Mouse (Mus musculus) kidney, embryonic 14.5 days (tissue): ENCODE measurements at regions not wholly inside any gene's neighbourhood (a gene's known extent, or its start where the extent isn't known, plus 50 kb on each side); places are given as distances from the start of the nearest gene placed in this dataset.

Experiments
- ATAC-seq: fragments of 200-750 bp; cut with Nextera tagmentation; 2 replicates; pipeline ENCODE4 v1.8.0; 2017; ENCODE audit warnings: moderate number of reproducible peaks, mild to moderate bottlenecking, moderate TSS enrichment, moderate library complexity; ENCODE audit not compliant: low FRiP score, low TSS enrichment
- H3K27ac ChIP-seq: fragments of 300-500 bp; sonication (generic); 2 replicates; pipeline ENCODE4 v1.5.1; 2014; ENCODE audit warnings: low read depth, mild to moderate bottlenecking, low read length, moderate library complexity, mixed read lengths
- H3K27me3 ChIP-seq: fragments of 300-500 bp; sonication (generic); 2 replicates; pipeline ENCODE4 v1.6.1; 2014; ENCODE audit warnings: mild to moderate bottlenecking, low read length; ENCODE audit not compliant: control insufficient read depth, insufficient read depth
- H3K36me3 ChIP-seq: fragments of 300-500 bp; sonication (generic); 2 replicates; pipeline ENCODE4 v1.6.1; 2014; ENCODE audit warnings: low read length, mixed read lengths; ENCODE audit not compliant: control insufficient read depth, insufficient read depth
- H3K4me1 ChIP-seq: fragments of 300-500 bp; sonication (generic); 2 replicates; pipeline ENCODE4 v1.6.1; 2014; ENCODE audit warnings: low read length, mixed read lengths; ENCODE audit not compliant: control insufficient read depth, insufficient read depth
- H3K4me2 ChIP-seq: fragments of 300-500 bp; sonication (generic); replicated peaks from 2 replicates; pipeline ENCODE4 v1.6.1; 2014; ENCODE audit warnings: low read depth, mild to moderate bottlenecking, low read length
- H3K4me3 ChIP-seq: fragments of 300-500 bp; sonication (generic); 2 replicates; pipeline ENCODE4 v1.5.1; 2014; ENCODE audit warnings: mild to moderate bottlenecking, low read length
- H3K9ac ChIP-seq: fragments of 300-500 bp; sonication (generic); 2 replicates; pipeline ENCODE4 v1.6.1; 2014; ENCODE audit warnings: low read depth, mild to moderate bottlenecking, low read length, moderate library complexity
- H3K9me3 ChIP-seq: fragments of 300-500 bp; sonication (generic); 2 replicates; pipeline ENCODE4 v1.6.1; 2016; ENCODE audit warnings: low read length; ENCODE audit not compliant: control insufficient read depth
- WGBS: fragments of 180-500 bp; shearing (Covaris S2); extraction: QIAGEN DNeasy Blood & Tissue Kit; methylation state at CpG from one replicate; pipeline ENCODE4 v1.1.7; 2014; 5-methylcytosine and 5-hydroxymethylcytosine counted together

GRCm38 (mm10) chr12:7192591-7192990, 784.9 kb upstream of the Apob start:
- no peak overlapping the region for H3K4me2 ChIP-seq
- H3K36me3 ChIP-seq: no peaks in the 10 kb centered on the region
- no peaks in the 10 kb centered on the region for H3K27me3 ChIP-seq
- no peaks in the 10 kb centered on the region for H3K4me1 ChIP-seq
- no peak for ATAC-seq
- WGBS: 74% methylated on average over 3 of the region's 3 CpGs
- no peak overlapping the region for H3K9ac ChIP-seq
- H3K4me3 ChIP-seq: no peak overlapping the region
- H3K9me3 ChIP-seq: no peaks in the 10 kb centered on the region
- H3K27ac ChIP-seq: no peak overlapping the region

GRCm38 (mm10) chr12:7198098-7198497, 779.4 kb upstream of the Apob start:
- Histone ChIP-seq H3K4me2 (no peak overlapping the region), H3K4me3 (no peak overlapping the region), H3K9ac (no peak overlapping the region), H3K4me1 (no peaks in the 10 kb centered on the region), H3K36me3 (no peaks in the 10 kb centered on the region), H3K27ac (no peak overlapping the region), H3K27me3 (no peaks in the 10 kb centered on the region), H3K9me3 (no peaks in the 10 kb centered on the region)
- no peak for ATAC-seq

- Histone ChIP-seq H3K4me2 (no peak overlapping the region), H3K27ac (no peak overlapping the region), H3K36me3 (no peaks in the 10 kb centered on the region), H3K9me3 (no peaks in the 10 kb centered on the region), H3K27me3 (no peaks in the 10 kb centered on the region), H3K4me1 (no peaks in the 10 kb centered on the region), H3K4me3 (no peak overlapping the region), H3K9ac (no peak overlapping the region)
- 94% methylated on average over 1 of the region's 1 CpGs for WGBS
- ATAC-seq: no peak
These were observed 776.6 kb upstream of the Apob start for GRCm38 (mm10) chr12:7200879-7201278.

- Histone ChIP-seq H3K27ac (no peak overlapping the region), H3K36me3 (no peaks in the 10 kb centered on the region), H3K4me2 (no peak overlapping the region), H3K9ac (no peak overlapping the region), H3K9me3 (no peaks in the 10 kb centered on the region), H3K4me1 (no peaks in the 10 kb centered on the region), H3K27me3 (no peaks in the 10 kb centered on the region), H3K4me3 (no peak overlapping the region)
- ATAC-seq: no peak
- 73% methylated on average over 6 of the region's 6 CpGs for WGBS
These were observed 761.8 kb upstream of the Apob start for GRCm38 (mm10) chr12:7215686-7216085.

- H3K4me2 ChIP-seq: no peak overlapping the region
- no peak for ATAC-seq
- no peaks in the 10 kb centered on the region for H3K27me3 ChIP-seq
- H3K4me1 ChIP-seq: no peaks in the 10 kb centered on the region
- 53% methylated on average over 3 of the region's 3 CpGs for WGBS
- H3K36me3 ChIP-seq: no peaks in the 10 kb centered on the region
- no peaks in the 10 kb centered on the region for H3K9me3 ChIP-seq
- H3K9ac ChIP-seq: no peak overlapping the region
- no peak overlapping the region for H3K4me3 ChIP-seq
- H3K27ac ChIP-seq: no peak overlapping the region
These were observed 759.9 kb upstream of the Apob start for GRCm38 (mm10) chr12:7217499-7217898.

- no peak overlapping the region for H3K4me2 ChIP-seq
- no peak overlapping the region for H3K27ac ChIP-seq
- H3K36me3 ChIP-seq: no peaks in the 10 kb centered on the region
- H3K27me3 ChIP-seq: no peaks in the 10 kb centered on the region
- ATAC-seq: no peak
- H3K4me1 ChIP-seq: no peaks in the 10 kb centered on the region
- no peak overlapping the region for H3K9ac ChIP-seq
- H3K4me3 ChIP-seq: no peak overlapping the region
- 75% methylated on average over 2 of the region's 2 CpGs for WGBS
- no peaks in the 10 kb centered on the region for H3K9me3 ChIP-seq
These were observed 749.3 kb upstream of the Apob start for GRCm38 (mm10) chr12:7228124-7228523.

GRCm38 (mm10) chr12:7228541-7229225, 748.8 kb upstream of the Apob start:
- Histone ChIP-seq H3K4me3 (no peak overlapping the region), H3K9ac (no peak overlapping the region), H3K4me1 (no peaks in the 10 kb centered on the region), H3K4me2 (no peak overlapping the region), H3K27ac (no peak overlapping the region), H3K9me3 (no peaks in the 10 kb centered on the region), H3K27me3 (no peaks in the 10 kb centered on the region), H3K36me3 (no peaks in the 10 kb centered on the region)
- 59% methylated on average over 9 of the region's 9 CpGs for WGBS
- ATAC-seq: no peak

- no peak overlapping the region for H3K9ac ChIP-seq
- H3K27me3 ChIP-seq: no peaks in the 10 kb centered on the region
- H3K4me3 ChIP-seq: no peak overlapping the region
- H3K4me1 ChIP-seq: no peaks in the 10 kb centered on the region
- ATAC-seq: no peak
- H3K4me2 ChIP-seq: no peak overlapping the region
- H3K9me3 ChIP-seq: no peaks in the 10 kb centered on the region
- no peaks in the 10 kb centered on the region for H3K36me3 ChIP-seq
- H3K27ac ChIP-seq: no peak overlapping the region
These were observed 727.1 kb upstream of the Apob start for GRCm38 (mm10) chr12:7250324-7250723.

GRCm38 (mm10) chr12:7270587-7270986, 706.9 kb upstream of the Apob start:
- Histone ChIP-seq H3K36me3 (no peaks in the 10 kb centered on the region), H3K4me2 (no peak overlapping the region), H3K9ac (no peak overlapping the region), H3K27ac (no peak overlapping the region), H3K4me3 (no peak overlapping the region), H3K27me3 (no peaks in the 10 kb centered on the region), H3K9me3 (no peaks in the 10 kb centered on the region), H3K4me1 (no peaks in the 10 kb centered on the region)
- WGBS: 77% methylated on average over 1 of the region's 1 CpGs
- ATAC-seq: no peak
